Mouse (Mus musculus) right cerebral cortex, postnatal 10 days (tissue): Measurements from ENCODE around the gene Bok.

Source experiments
- DNase-seq, 2 experiments: peaks; one replicate each; pipeline ENCODE4 v3.0.0; 2021; ENCODE audit warnings: low spot score in 2 of 2

Gene Bok

GRCm38 (mm10) chr1:93741987-93742386 is 56.5 kb downstream of the Bok start:
- DNase-seq: no peak

GRCm38 (mm10) chr1:93742910-93743309 is 57.5 kb downstream of the Bok start:
- DNase-seq: no peak
